Mouse (Mus musculus): Measurements from ENCODE around the gene Prkag2. TPM values are rescaled to one million over a fixed set of nuclear protein-coding genes. Genes with fewer than 3 reads are reported as not detected.

The Prkag2 gene
- total and polyA plus RNA-seq, 3 experiments, result not detected

- H3K9me3 ChIP-seq (replicated peaks), result no peaks in the 10 kb centered on the region
- H3K4me1 ChIP-seq (ENCODE audit: insufficient read depth, low read depth, low read length), result no peaks in the 10 kb centered on the region
- DNase-seq (ENCODE audit: low spot score) (no peak), ATAC-seq (ENCODE audit: extremely low read depth, insufficient number of reproducible peaks, low FRiP score, poor library complexity, severe bottlenecking) (no peak)
- 0 out of 2 replicates have a peak, but pooled peaks cover 2% of the 10 kb centered on the region for H3K27me3 ChIP-seq (ENCODE audit: insufficient read depth, low read length)
- no peaks in the 10 kb centered on the region for H3K36me3 ChIP-seq (replicated peaks)
- no peak for TF ChIP-seq GATA1 (IDR thresholded peaks at IDR 0.05; ENCODE audit: borderline replicate concordance, low read length)
- TF ChIP-seq POLR2AphosphoS5 (IDR thresholded peaks at IDR 0.05; ENCODE audit: insufficient replicate concordance, low read depth, low read length), result no peak
- TF ChIP-seq CTCF (IDR thresholded peaks at IDR 0.05; ENCODE audit: low read depth, low read length), result no peak
- TF ChIP-seq TAL1 (conservative IDR thresholded peaks at IDR 0.05; ENCODE audit: low read depth, low read length), result no peak
- no peak overlapping the region for H3K4me3 ChIP-seq (ENCODE audit: low read depth, low read length)
Measured at GRCm38 (mm10) chr5:25088633-25089032, 11.8 kb downstream of the Prkag2 start.

GRCm38 (mm10) chr5:25088111-25088510, 12.3 kb downstream of the Prkag2 start:
- Histone ChIP-seq H3K9me3 (replicated peaks) (no peaks in the 10 kb centered on the region), H3K4me3 (ENCODE audit: low read depth, low read length) (no peak overlapping the region), H3K4me1 (ENCODE audit: insufficient read depth, low read depth, low read length) (no peaks in the 10 kb centered on the region), H3K27me3 (ENCODE audit: insufficient read depth, low read length) (0 out of 2 replicates have a peak, but pooled peaks cover 2% of the 10 kb centered on the region), H3K36me3 (replicated peaks) (no peaks in the 10 kb centered on the region)
- ATAC-seq (ENCODE audit: extremely low read depth, insufficient number of reproducible peaks, low FRiP score, poor library complexity, severe bottlenecking), result no peak
- DNase-seq (ENCODE audit: low spot score), result no peak
- TF ChIP-seq CTCF (IDR thresholded peaks at IDR 0.05; ENCODE audit: low read depth, low read length) (no peak), POLR2AphosphoS5 (IDR thresholded peaks at IDR 0.05; ENCODE audit: insufficient replicate concordance, low read depth, low read length) (no peak), GATA1 (IDR thresholded peaks at IDR 0.05; ENCODE audit: borderline replicate concordance, low read length) (no peak), GATA2 (IDR thresholded peaks at IDR 0.05; ENCODE audit: borderline replicate concordance, low read depth, low read length) (no peak), TAL1 (conservative IDR thresholded peaks at IDR 0.05; ENCODE audit: low read depth, low read length) (no peak)

- Histone ChIP-seq H3K36me3 (replicated peaks) (no peaks in the 10 kb centered on the region), H3K9me3 (replicated peaks) (no peaks in the 10 kb centered on the region), H3K27me3 (ENCODE audit: insufficient read depth, low read length) (0 out of 2 replicates have a peak, but pooled peaks cover 2% of the 10 kb centered on the region), H3K4me3 (ENCODE audit: low read depth, low read length) (no peak overlapping the region), H3K4me1 (ENCODE audit: insufficient read depth, low read depth, low read length) (no peaks in the 10 kb centered on the region)
- ATAC-seq (ENCODE audit: extremely low read depth, insufficient number of reproducible peaks, low FRiP score, poor library complexity, severe bottlenecking), result no peak
- DNase-seq (ENCODE audit: low spot score), result no peak
- TF ChIP-seq CTCF (IDR thresholded peaks at IDR 0.05; ENCODE audit: low read depth, low read length) (no peak), GATA1 (IDR thresholded peaks at IDR 0.05; ENCODE audit: borderline replicate concordance, low read length) (no peak), POLR2AphosphoS5 (IDR thresholded peaks at IDR 0.05; ENCODE audit: insufficient replicate concordance, low read depth, low read length) (no peak), GATA2 (IDR thresholded peaks at IDR 0.05; ENCODE audit: borderline replicate concordance, low read depth, low read length) (no peak), TAL1 (conservative IDR thresholded peaks at IDR 0.05; ENCODE audit: low read depth, low read length) (no peak)
Measured at GRCm38 (mm10) chr5:25087064-25087463, 13.4 kb downstream of the Prkag2 start.

GRCm38 (mm10) chr5:25086234-25086633, 14.2 kb downstream of the Prkag2 start:
- no peak for DNase-seq (ENCODE audit: low spot score)
- Histone ChIP-seq H3K9me3 (replicated peaks) (no peaks in the 10 kb centered on the region), H3K36me3 (replicated peaks) (no peaks in the 10 kb centered on the region), H3K27me3 (ENCODE audit: insufficient read depth, low read length) (0 out of 2 replicates have a peak, but pooled peaks cover 2% of the 10 kb centered on the region), H3K4me1 (ENCODE audit: insufficient read depth, low read depth, low read length) (no peaks in the 10 kb centered on the region), H3K4me3 (ENCODE audit: low read depth, low read length) (no peak overlapping the region)
- no peak for ATAC-seq (ENCODE audit: extremely low read depth, insufficient number of reproducible peaks, low FRiP score, poor library complexity, severe bottlenecking)
- no peak for TF ChIP-seq POLR2AphosphoS5 (IDR thresholded peaks at IDR 0.05; ENCODE audit: insufficient replicate concordance, low read depth, low read length)
- TF ChIP-seq CTCF (IDR thresholded peaks at IDR 0.05; ENCODE audit: low read depth, low read length), result no peak
- no peak for TF ChIP-seq TAL1 (conservative IDR thresholded peaks at IDR 0.05; ENCODE audit: low read depth, low read length)

GRCm38 (mm10) chr5:25085170-25085569, 15.3 kb downstream of the Prkag2 start:
- no peak overlapping the region for H3K4me3 ChIP-seq (ENCODE audit: low read depth, low read length)
- no peaks in the 10 kb centered on the region for H3K36me3 ChIP-seq (replicated peaks)
- no peak for TF ChIP-seq POLR2AphosphoS5 (IDR thresholded peaks at IDR 0.05; ENCODE audit: insufficient replicate concordance, low read depth, low read length)
- no peak for TF ChIP-seq GATA2 (IDR thresholded peaks at IDR 0.05; ENCODE audit: borderline replicate concordance, low read depth, low read length)
- TF ChIP-seq GATA1 (IDR thresholded peaks at IDR 0.05; ENCODE audit: borderline replicate concordance, low read length), result no peak
- no peak for TF ChIP-seq CTCF (IDR thresholded peaks at IDR 0.05; ENCODE audit: low read depth, low read length)
- no peak for TF ChIP-seq TAL1 (conservative IDR thresholded peaks at IDR 0.05; ENCODE audit: low read depth, low read length)
- no peaks in the 10 kb centered on the region for H3K9me3 ChIP-seq (replicated peaks)
- ATAC-seq (ENCODE audit: extremely low read depth, insufficient number of reproducible peaks, low FRiP score, poor library complexity, severe bottlenecking), result no peak
- H3K27me3 ChIP-seq (ENCODE audit: insufficient read depth, low read length), result 0 out of 2 replicates have a peak, but pooled peaks cover 5% of the 10 kb centered on the region
- H3K4me1 ChIP-seq (ENCODE audit: insufficient read depth, low read depth, low read length), result no peaks in the 10 kb centered on the region
- no peak for DNase-seq (ENCODE audit: low spot score)

- no peak for TF ChIP-seq GATA1 (IDR thresholded peaks at IDR 0.05; ENCODE audit: borderline replicate concordance, low read length)
- DNase-seq (ENCODE audit: low spot score) (no peak), ATAC-seq (ENCODE audit: extremely low read depth, insufficient number of reproducible peaks, low FRiP score, poor library complexity, severe bottlenecking) (no peak)
- H3K4me1 ChIP-seq (ENCODE audit: insufficient read depth, low read depth, low read length), result no peaks in the 10 kb centered on the region
- H3K4me3 ChIP-seq (ENCODE audit: low read depth, low read length), result no peak overlapping the region
- 0 out of 2 replicates have a peak, but pooled peaks cover 3% of the 10 kb centered on the region for H3K27me3 ChIP-seq (ENCODE audit: insufficient read depth, low read length)
- no peaks in the 10 kb centered on the region for H3K9me3 ChIP-seq (replicated peaks)
- H3K36me3 ChIP-seq (replicated peaks), result no peaks in the 10 kb centered on the region
Measured at GRCm38 (mm10) chr5:25083816-25084215, 16.6 kb downstream of the Prkag2 start.

- no peak for TF ChIP-seq GATA2 (IDR thresholded peaks at IDR 0.05; ENCODE audit: borderline replicate concordance, low read depth, low read length)
- no peak for TF ChIP-seq GATA1 (IDR thresholded peaks at IDR 0.05; ENCODE audit: borderline replicate concordance, low read length)
- TF ChIP-seq POLR2AphosphoS5 (IDR thresholded peaks at IDR 0.05; ENCODE audit: insufficient replicate concordance, low read depth, low read length), result no peak
- no peak for TF ChIP-seq CTCF (IDR thresholded peaks at IDR 0.05; ENCODE audit: low read depth, low read length)
- no peak for TF ChIP-seq TAL1 (conservative IDR thresholded peaks at IDR 0.05; ENCODE audit: low read depth, low read length)
- H3K4me3 ChIP-seq (ENCODE audit: low read depth, low read length), result no peak overlapping the region
- ATAC-seq (ENCODE audit: extremely low read depth, insufficient number of reproducible peaks, low FRiP score, poor library complexity, severe bottlenecking), result no peak
- H3K27me3 ChIP-seq (ENCODE audit: insufficient read depth, low read length), result 0 out of 2 replicates have a peak, but pooled peaks cover 3% of the 10 kb centered on the region
- H3K4me1 ChIP-seq (ENCODE audit: insufficient read depth, low read depth, low read length), result no peaks in the 10 kb centered on the region
- no peak for DNase-seq (ENCODE audit: low spot score)
- no peaks in the 10 kb centered on the region for H3K9me3 ChIP-seq (replicated peaks)
- no peaks in the 10 kb centered on the region for H3K36me3 ChIP-seq (replicated peaks)
Measured at GRCm38 (mm10) chr5:25082542-25082941, 17.9 kb downstream of the Prkag2 start.

Data from G1E (cell line).